ENCODE assay signal across 27 mouse cellular contexts in the genomic region with DNA sequence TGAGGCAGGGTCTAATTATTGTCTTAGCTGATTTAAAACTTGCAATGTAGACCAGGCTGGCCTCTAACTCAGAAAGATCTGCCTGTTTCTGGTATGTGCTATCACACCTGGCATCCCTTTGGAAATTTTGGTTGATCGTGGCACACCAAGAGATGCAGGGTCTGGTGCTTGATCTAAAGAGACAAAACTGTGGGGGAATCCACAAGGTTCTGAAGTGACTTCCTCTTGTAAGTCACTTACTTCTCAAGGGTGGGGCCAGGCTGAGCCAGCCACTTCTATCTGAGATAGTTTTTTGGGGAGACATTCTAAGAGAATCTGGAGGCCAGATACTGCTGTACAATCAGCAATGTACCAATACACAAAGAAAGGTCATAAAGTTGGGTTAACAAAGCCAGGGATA. TPM values are rescaled to one million over a fixed set of nuclear protein-coding genes. Genes with fewer than 3 reads are reported as not detected.
DNase-seq lines count a peak whose midpoint lies in the region; ATAC-seq and TF ChIP-seq lines count a peak whose summit lies in the region.
"Had no signal": no experiment of that assay in that cellular context is flagged by ENCODE, and none has a peak within 500 bp of the region (broad histone marks: within the 10 kb centered on the region; RNA-seq: fewer than 3 reads in every experiment).

No protein-coding gene starts in this region.

- H3K4me3 ChIP-seq in liver, postnatal 0 days (ENCODE audit: low read depth, low read length) = no peak overlapping the region
- H3K4me3 ChIP-seq in thymus, adult 2 months (ENCODE audit: control insufficient read depth, insufficient read depth, low read length) = no peak overlapping the region
- H3K4me3 ChIP-seq: embryonic facial prominence, embryonic 13.5 days; forebrain, embryonic 10.5 days; gastrocnemius, adult 2 months; heart, embryonic 15.5 days; midbrain, embryonic 12.5 days; myocyte; neural tube, embryonic 13.5 days; stomach, embryonic 15.5 days had no signal

- peaks cover 8% of the 10 kb centered on the region for H3K36me3 ChIP-seq in liver, postnatal 0 days (replicated peaks; ENCODE audit: insufficient read depth, low read length)
- 0 out of 2 replicates have a peak, but pooled peaks cover under 1% of the 10 kb centered on the region for H3K36me3 ChIP-seq in thymus, adult 2 months (ENCODE audit: control insufficient read depth, insufficient read depth, low read length)
- H3K36me3 ChIP-seq: embryonic facial prominence, embryonic 13.5 days; forebrain, embryonic 10.5 days; heart, embryonic 15.5 days; midbrain, embryonic 12.5 days; neural tube, embryonic 13.5 days; stomach, embryonic 15.5 days had no signal

- H3K27me3 ChIP-seq in liver, postnatal 0 days (ENCODE audit: insufficient read depth, low read length) = no peaks in the 10 kb centered on the region
- no peaks in the 10 kb centered on the region for H3K27me3 ChIP-seq in thymus, adult 2 months (ENCODE audit: control insufficient read depth, insufficient read depth, low read length)
- H3K27me3 ChIP-seq: embryonic facial prominence, embryonic 13.5 days; heart, embryonic 15.5 days; midbrain, embryonic 12.5 days; neural tube, embryonic 13.5 days; stomach, embryonic 15.5 days had no signal

- H3K9ac ChIP-seq in liver, postnatal 0 days (replicated peaks) = no peak overlapping the region
- H3K9ac ChIP-seq: embryonic facial prominence, embryonic 13.5 days; heart, embryonic 15.5 days; lung, embryonic 14.5 days; midbrain, embryonic 12.5 days; neural tube, embryonic 13.5 days; stomach, embryonic 15.5 days had no signal

- H3K9me3 ChIP-seq in liver, postnatal 0 days (ENCODE audit: low read length) = no peaks in the 10 kb centered on the region
- H3K9me3 ChIP-seq: embryonic facial prominence, embryonic 13.5 days; forebrain, embryonic 10.5 days; heart, embryonic 15.5 days; midbrain, embryonic 12.5 days; neural tube, embryonic 13.5 days; stomach, embryonic 15.5 days had no signal

- ATAC-seq in liver, postnatal 0 days = no peak
- ATAC-seq in granulocyte monocyte progenitor cell, adult 5-6 weeks (replicated peaks; ENCODE audit: poor library complexity, severe bottlenecking) = peak; percentile 19
- no peak; the same call in 1 of the 2 replicates for ATAC-seq in megakaryocyte, adult 5-6 weeks (ENCODE audit: poor library complexity, severe bottlenecking)
- ATAC-seq: hindbrain, embryonic 16.5 days had no signal

- peak; percentile 57 for DNase-seq in liver
- DNase-seq in liver, postnatal 0 days = no peak
- peak; percentile 32 for DNase-seq in thymus, postnatal 25 days
- DNase-seq in thymus, adult 2 months = no peak
- peak; percentile 45 for DNase-seq in naive thymus-derived CD4-positive, alpha-beta T cell, adult 2 months (ENCODE audit: low read depth)
- DNase-seq in kidney, adult 11 months = no peak
- DNase-seq: adrenal gland, postnatal 14 days; cerebellum, adult 11 months; cerebellum, adult 9-10 months; cerebellum, postnatal 36 days; gastrocnemius, adult 2 months; kidney, adult 8-10 months; kidney, postnatal 10 days; layer of hippocampus, postnatal 36 days; left cerebral cortex, postnatal 4 days; lung, embryonic 14.5 days; right cerebral cortex, postnatal 4 days had no signal

- no peak overlapping the region for H3K27ac ChIP-seq in liver, postnatal 0 days (ENCODE audit: low read depth)
- H3K27ac ChIP-seq in thymus, adult 2 months (ENCODE audit: control insufficient read depth, insufficient read depth, low read length) = no peak overlapping the region
- H3K27ac ChIP-seq: embryonic facial prominence, embryonic 13.5 days; forebrain, embryonic 10.5 days; gastrocnemius, adult 2 months; heart, embryonic 15.5 days; midbrain, embryonic 12.5 days; neural tube, embryonic 13.5 days; stomach, embryonic 15.5 days had no signal

- 69% methylated on average over 1 of the region's 1 CpGs for whole genome bisulfite sequencing in liver, postnatal 0 days (ENCODE audit: insufficient replicate concordance)
- WGBS in thymus, adult 2 months = 2% methylated on average over 1 of the region's 1 CpGs

- H3K4me1 ChIP-seq in liver, postnatal 0 days (ENCODE audit: insufficient read depth) = peaks cover 41% of the 10 kb centered on the region
- peaks cover 26% of the 10 kb centered on the region for H3K4me1 ChIP-seq in thymus, adult 2 months (replicated peaks; ENCODE audit: control insufficient read depth, insufficient read depth, low read length)
- H3K4me1 ChIP-seq: embryonic facial prominence, embryonic 13.5 days; forebrain, embryonic 10.5 days; midbrain, embryonic 12.5 days; neural tube, embryonic 13.5 days; stomach, embryonic 15.5 days had no signal

- H3K4me2 ChIP-seq in liver, postnatal 0 days (ENCODE audit: low read depth, low read length) = no peak overlapping the region
- H3K4me2 ChIP-seq: embryonic facial prominence, embryonic 13.5 days; heart, embryonic 15.5 days; lung, embryonic 14.5 days; midbrain, embryonic 12.5 days; neural tube, embryonic 13.5 days; stomach, embryonic 15.5 days had no signal

- TF ChIP-seq POLR2A in thymus, adult 2 months (IDR thresholded peaks at IDR 0.05; ENCODE audit: control insufficient read depth, extremely low read depth, insufficient read depth, low read length, poor library complexity) = no peak

- TF ChIP-seq CTCF in liver, postnatal 0 days (IDR thresholded peaks at IDR 0.05; ENCODE audit: low read depth) = no peak
- TF ChIP-seq CTCF in thymus, adult 2 months (IDR thresholded peaks at IDR 0.05; ENCODE audit: borderline replicate concordance, control insufficient read depth, extremely low read depth, insufficient read depth, low read length, poor library complexity) = no peak

- no peak for TF ChIP-seq EP300 in liver, postnatal 0 days (IDR thresholded peaks at IDR 0.05; ENCODE audit: low read depth)

RNA-seq across cellular contexts. Expression of gene Man1a, which starts 40.8 kb away (rescaled TPM):
- polyA plus RNA-seq in liver, postnatal 0 days (2015; fragmentation: Nextera tagmentation; extraction: Ambion mirVana) = 13.2 and 15.2 TPM in 2 replicates
- polyA plus RNA-seq in thymus, adult 2 months (2012; rRNA removed) = 26.5 and 30.1 TPM in 2 replicates
- 51.7 and 66.8 TPM in 2 replicates for total RNA-seq in granulocyte monocyte progenitor cell, adult 5-6 weeks (2014; fragmentation: Nextera tagmentation)
- total RNA-seq in granulocyte monocyte progenitor cell, adult 5-6 weeks (2017) = 74.8 and 82.5 TPM in 2 replicates
- 60.6 and 67.8 TPM in 2 replicates for total RNA-seq in megakaryocyte, adult 5-6 weeks (2015)
- total RNA-seq in megakaryocyte, adult 5-6 weeks (2017) = 49.5 and 51.2 TPM in 2 replicates

Comparison
In these comparisons a context has a peak if more than half of its experiments do, and no peak if none do; other contexts are left out.
1. DNase-seq: peak in liver (single experiment), thymus, postnatal 25 days (single experiment) and naive thymus-derived CD4-positive, alpha-beta T cell, adult 2 months (single experiment); none in liver, postnatal 0 days (single experiment), thymus, adult 2 months (single experiment) and kidney, adult 11 months (single experiment).